Mouse (Mus musculus): ENCODE measurements around the gene Coq4. TPM values are rescaled to one million over a fixed set of nuclear protein-coding genes. Genes with fewer than 3 reads are reported as not detected.

The Coq4 gene
- total and polyA plus RNA-seq, 2 experiments from 2014 or later = 16.3 to 23.5 TPM

GRCm38 (mm10) chr2:29747188-29747782 is 40.0 kb upstream of the Coq4 start:
- Histone ChIP-seq H3K9me3 (replicated peaks; ENCODE audit: control insufficient read depth, low read length) (no peaks in the 10 kb centered on the region), H3K4me1 (ENCODE audit: control insufficient read depth, insufficient read depth) (no peaks in the 10 kb centered on the region), H3K9ac (replicated peaks; ENCODE audit: low read depth, low read length) (0 out of 2 replicates have a peak overlapping the region, but pooled peaks have one; percentile 17), H3K27ac (ENCODE audit: low read depth) (no peak overlapping the region), H3K36me3 (replicated peaks; ENCODE audit: control insufficient read depth, insufficient read depth, low read length) (no peaks in the 10 kb centered on the region), H3K4me2 (ENCODE audit: low read depth, low read length) (peak overlapping the region; percentile 58), H3K27me3 (ENCODE audit: control insufficient read depth, insufficient read depth, low read length) (peaks cover 48% of the 10 kb centered on the region), H3K4me3 (ENCODE audit: low read depth, low read length) (peak overlapping the region; percentile 34)
- ATAC-seq (ENCODE audit: insufficient read depth, low read depth) = no peak
- 3% methylated on average over 43 of the region's 50 CpGs for WGBS
- no peak for TF ChIP-seq EP300 (IDR thresholded peaks at IDR 0.05; ENCODE audit: low read depth)
- TF ChIP-seq CTCF (IDR thresholded peaks at IDR 0.05; ENCODE audit: low read depth) = no peak
- DNase-seq (ENCODE audit: low spot score) = no peak

DNA sequence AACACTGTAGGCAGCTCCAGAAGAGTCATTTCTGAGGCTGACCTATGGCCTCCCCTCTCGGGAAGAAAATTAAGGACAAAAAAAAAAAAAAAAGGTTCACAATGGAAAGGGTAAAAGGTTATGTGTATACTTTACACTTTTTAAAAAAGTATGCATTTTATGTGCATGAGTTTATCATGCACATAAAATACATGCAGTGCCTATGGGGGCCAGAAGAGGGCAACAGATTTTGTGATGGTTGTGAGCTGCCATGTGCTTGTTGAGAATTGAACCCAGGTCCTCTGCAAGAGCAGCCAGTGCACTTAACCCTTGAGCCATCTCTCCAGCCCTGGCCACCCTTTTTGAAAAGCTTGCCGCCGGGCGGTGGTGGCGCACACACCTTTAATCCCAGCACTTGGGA is 39.4 kb upstream of the Coq4 start:
- no peaks in the 10 kb centered on the region for H3K4me1 ChIP-seq (ENCODE audit: control insufficient read depth, insufficient read depth)
- no peak for ATAC-seq (ENCODE audit: insufficient read depth, low read depth)
- H3K9ac ChIP-seq (replicated peaks; ENCODE audit: low read depth, low read length) = no peak overlapping the region
- 47% methylated on average over 5 of the region's 5 CpGs for WGBS
- no peak overlapping the region for H3K27ac ChIP-seq (ENCODE audit: low read depth)
- H3K4me2 ChIP-seq (ENCODE audit: low read depth, low read length) = no peak overlapping the region
- H3K36me3 ChIP-seq (replicated peaks; ENCODE audit: control insufficient read depth, insufficient read depth, low read length) = no peaks in the 10 kb centered on the region
- H3K27me3 ChIP-seq (ENCODE audit: control insufficient read depth, insufficient read depth, low read length) = peaks cover 50% of the 10 kb centered on the region
- TF ChIP-seq EP300 (IDR thresholded peaks at IDR 0.05; ENCODE audit: low read depth) (no peak), CTCF (IDR thresholded peaks at IDR 0.05; ENCODE audit: low read depth) (peak; percentile 37)
- no peak for DNase-seq (ENCODE audit: low spot score)
- H3K9me3 ChIP-seq (replicated peaks; ENCODE audit: control insufficient read depth, low read length) = no peaks in the 10 kb centered on the region
- H3K4me3 ChIP-seq (ENCODE audit: low read depth, low read length) = no peak overlapping the region

DNA sequence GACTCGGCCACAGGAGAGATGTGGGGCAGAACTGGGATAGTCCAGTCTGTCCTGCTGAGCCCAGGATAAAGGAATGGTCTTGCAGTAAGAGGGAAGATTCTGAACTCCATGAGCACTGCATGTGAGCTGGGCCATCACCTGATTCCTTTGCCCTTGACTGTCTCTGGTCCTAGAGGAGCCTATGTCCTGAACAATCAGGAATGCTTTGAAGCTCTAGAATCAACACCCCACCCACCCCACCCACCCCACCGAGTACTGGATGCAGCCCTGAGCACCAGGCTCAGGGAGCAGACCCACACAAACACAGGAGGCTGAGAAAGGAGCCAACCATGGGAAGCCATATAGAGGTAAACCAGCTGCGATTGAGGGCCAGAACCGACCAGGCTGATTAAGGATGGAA is 38.8 kb upstream of the Coq4 start:
- WGBS = 77% methylated on average over 4 of the region's 4 CpGs
- no peak for TF ChIP-seq CTCF (IDR thresholded peaks at IDR 0.05; ENCODE audit: low read depth)
- no peak for TF ChIP-seq EP300 (IDR thresholded peaks at IDR 0.05; ENCODE audit: low read depth)
- H3K27me3 ChIP-seq (ENCODE audit: control insufficient read depth, insufficient read depth, low read length) = peaks cover 50% of the 10 kb centered on the region
- H3K9ac ChIP-seq (replicated peaks; ENCODE audit: low read depth, low read length) = no peak overlapping the region
- H3K4me2 ChIP-seq (ENCODE audit: low read depth, low read length) = no peak overlapping the region
- ATAC-seq (ENCODE audit: insufficient read depth, low read depth) (no peak), DNase-seq (ENCODE audit: low spot score) (no peak)
- no peaks in the 10 kb centered on the region for H3K9me3 ChIP-seq (replicated peaks; ENCODE audit: control insufficient read depth, low read length)
- H3K36me3 ChIP-seq (replicated peaks; ENCODE audit: control insufficient read depth, insufficient read depth, low read length) = no peaks in the 10 kb centered on the region
- H3K27ac ChIP-seq (ENCODE audit: low read depth) = no peak overlapping the region
- H3K4me1 ChIP-seq (ENCODE audit: control insufficient read depth, insufficient read depth) = no peaks in the 10 kb centered on the region
- no peak overlapping the region for H3K4me3 ChIP-seq (ENCODE audit: low read depth, low read length)

GRCm38 (mm10) chr2:29751497-29751896 is 35.8 kb upstream of the Coq4 start, which contains the start of gene Gm13420:
Gene Gm13420 (minus strand): TSS chr2:29751685.
- 0 out of 2 replicates have a peak within 1 kb of the TSS, but pooled peaks have one; percentile 7 for H3K4me3 ChIP-seq (ENCODE audit: low read depth, low read length)
- H3K4me2 ChIP-seq (ENCODE audit: low read depth, low read length) = no peak within 1 kb of the TSS
- no peaks in the 10 kb centered on the region for H3K9me3 ChIP-seq (replicated peaks; ENCODE audit: control insufficient read depth, low read length)
- no peak for ATAC-seq (ENCODE audit: insufficient read depth, low read depth)
- no peaks in the 10 kb centered on the region for H3K4me1 ChIP-seq (ENCODE audit: control insufficient read depth, insufficient read depth)
- H3K27me3 ChIP-seq (ENCODE audit: control insufficient read depth, insufficient read depth, low read length) = peaks cover 42% of the 10 kb centered on the region
- H3K27ac ChIP-seq (ENCODE audit: low read depth) = no peak within 1 kb of the TSS
- TF ChIP-seq EP300 (IDR thresholded peaks at IDR 0.05; ENCODE audit: low read depth) (no peak), CTCF (IDR thresholded peaks at IDR 0.05; ENCODE audit: low read depth) (no peak)
- H3K9ac ChIP-seq (replicated peaks; ENCODE audit: low read depth, low read length) = no peak within 1 kb of the TSS
- no peaks in the 10 kb centered on the region for H3K36me3 ChIP-seq (replicated peaks; ENCODE audit: control insufficient read depth, insufficient read depth, low read length)
- WGBS = 8% methylated on average over 28 of the region's 28 CpGs
- DNase-seq (ENCODE audit: low spot score) = no peak

GRCm38 (mm10) chr2:29752397-29752796 is 34.9 kb upstream of the Coq4 start:
- Histone ChIP-seq H3K27ac (ENCODE audit: low read depth) (no peak overlapping the region), H3K4me3 (ENCODE audit: low read depth, low read length) (no peak overlapping the region), H3K9ac (replicated peaks; ENCODE audit: low read depth, low read length) (no peak overlapping the region), H3K4me1 (ENCODE audit: control insufficient read depth, insufficient read depth) (no peaks in the 10 kb centered on the region), H3K27me3 (ENCODE audit: control insufficient read depth, insufficient read depth, low read length) (peaks cover 38% of the 10 kb centered on the region), H3K9me3 (replicated peaks; ENCODE audit: control insufficient read depth, low read length) (no peaks in the 10 kb centered on the region), H3K4me2 (ENCODE audit: low read depth, low read length) (no peak overlapping the region), H3K36me3 (replicated peaks; ENCODE audit: control insufficient read depth, insufficient read depth, low read length) (no peaks in the 10 kb centered on the region)
- TF ChIP-seq EP300 (IDR thresholded peaks at IDR 0.05; ENCODE audit: low read depth) = no peak
- TF ChIP-seq CTCF (IDR thresholded peaks at IDR 0.05; ENCODE audit: low read depth) = no peak
- ATAC-seq (ENCODE audit: insufficient read depth, low read depth) = no peak
- DNase-seq (ENCODE audit: low spot score) = no peak
- WGBS = 80% methylated on average over 5 of the region's 5 CpGs

- peaks cover 17% of the 10 kb centered on the region for H3K27me3 ChIP-seq (ENCODE audit: control insufficient read depth, insufficient read depth, low read length)
- no peaks in the 10 kb centered on the region for H3K36me3 ChIP-seq (replicated peaks; ENCODE audit: control insufficient read depth, insufficient read depth, low read length)
- no peaks in the 10 kb centered on the region for H3K9me3 ChIP-seq (replicated peaks; ENCODE audit: control insufficient read depth, low read length)
- ATAC-seq (ENCODE audit: insufficient read depth, low read depth) = no peak
- H3K4me1 ChIP-seq (ENCODE audit: control insufficient read depth, insufficient read depth) = no peaks in the 10 kb centered on the region
- TF ChIP-seq CTCF (IDR thresholded peaks at IDR 0.05; ENCODE audit: low read depth) (no peak), EP300 (IDR thresholded peaks at IDR 0.05; ENCODE audit: low read depth) (no peak)
- DNase-seq (ENCODE audit: low spot score) = no peak
- no peak overlapping the region for H3K4me2 ChIP-seq (ENCODE audit: low read depth, low read length)
- H3K4me3 ChIP-seq (ENCODE audit: low read depth, low read length) = no peak overlapping the region
- H3K9ac ChIP-seq (replicated peaks; ENCODE audit: low read depth, low read length) = no peak overlapping the region
- H3K27ac ChIP-seq (ENCODE audit: low read depth) = no peak overlapping the region
Measured at GRCm38 (mm10) chr2:29755693-29756092, 31.6 kb upstream of the Coq4 start.

Measured in heart, postnatal 0 days (tissue).